Mouse (Mus musculus): ENCODE results near the gene Sp9. TPM values are rescaled to one million over a fixed set of nuclear protein-coding genes. Genes with fewer than 3 reads are reported as not detected.

Gene Sp9
- polyA plus RNA-seq, 1 experiment, result 0.07 TPM

GRCm38 (mm10) chr2:73266011-73266410 lies 5.7 kb upstream of the Sp9 start:
- TF ChIP-seq CTCF (IDR thresholded peaks at IDR 0.05; ENCODE audit: borderline replicate concordance, insufficient read depth, low read depth, low read length) (peak; percentile 22; the same call in 1 of the 2 replicates), POLR2A (IDR thresholded peaks at IDR 0.05; ENCODE audit: borderline replicate concordance, insufficient read depth, low read length) (no peak)
- WGBS, result 6% methylated on average over 5 of the region's 5 CpGs
- Histone ChIP-seq H3K27me3 (ENCODE audit: control insufficient read depth, insufficient read depth, low read length) (peaks cover 10% of the 10 kb centered on the region; the same call in 1 of the 2 replicates), H3K4me3 (replicated peaks; ENCODE audit: insufficient read depth, low read depth, low read length) (no peak overlapping the region), H3K4me1 (ENCODE audit: control insufficient read depth, insufficient read depth, low read length) (no peaks in the 10 kb centered on the region), H3K27ac (ENCODE audit: insufficient read depth, low read length) (no peak overlapping the region)
- no peak for DNase-seq

DNA sequence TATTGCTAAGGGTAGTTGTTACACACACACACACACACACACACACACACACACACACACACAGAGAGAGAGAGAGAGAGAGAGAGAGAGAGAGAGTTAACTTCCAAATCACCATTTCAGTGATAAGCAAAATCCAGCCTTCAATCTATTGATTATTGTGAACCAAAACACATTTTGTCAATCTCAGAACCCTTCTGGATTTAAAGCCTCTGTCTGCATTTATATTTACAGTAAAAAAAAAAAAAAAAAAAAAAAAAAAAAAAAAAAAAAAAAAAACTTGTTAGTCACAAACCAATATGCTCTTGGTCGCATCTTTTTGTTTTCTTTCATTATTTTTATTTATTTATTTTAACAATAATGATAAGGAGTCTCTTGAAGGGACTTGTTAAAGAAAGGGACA lies 5.1 kb upstream of the Sp9 start:
- TF ChIP-seq POLR2A (IDR thresholded peaks at IDR 0.05; ENCODE audit: borderline replicate concordance, insufficient read depth, low read length), result no peak
- TF ChIP-seq CTCF (IDR thresholded peaks at IDR 0.05; ENCODE audit: borderline replicate concordance, insufficient read depth, low read depth, low read length), result no peak
- 49% methylated on average over 1 of the region's 1 CpGs for WGBS
- H3K4me3 ChIP-seq (replicated peaks; ENCODE audit: insufficient read depth, low read depth, low read length), result no peak overlapping the region
- no peak overlapping the region for H3K27ac ChIP-seq (ENCODE audit: insufficient read depth, low read length)
- no peak for DNase-seq
- H3K27me3 ChIP-seq (ENCODE audit: control insufficient read depth, insufficient read depth, low read length), result peaks cover 10% of the 10 kb centered on the region; the same call in 1 of the 2 replicates
- H3K4me1 ChIP-seq (ENCODE audit: control insufficient read depth, insufficient read depth, low read length), result no peaks in the 10 kb centered on the region

- H3K27ac ChIP-seq (ENCODE audit: insufficient read depth, low read length), result no peak overlapping the region
- H3K4me3 ChIP-seq (replicated peaks; ENCODE audit: insufficient read depth, low read depth, low read length), result no peak overlapping the region
- H3K27me3 ChIP-seq (ENCODE audit: control insufficient read depth, insufficient read depth, low read length), result peaks cover 13% of the 10 kb centered on the region; the same call in 1 of the 2 replicates
- TF ChIP-seq CTCF (IDR thresholded peaks at IDR 0.05; ENCODE audit: borderline replicate concordance, insufficient read depth, low read depth, low read length) (no peak), POLR2A (IDR thresholded peaks at IDR 0.05; ENCODE audit: borderline replicate concordance, insufficient read depth, low read length) (no peak)
- DNase-seq, result no peak
- H3K4me1 ChIP-seq (ENCODE audit: control insufficient read depth, insufficient read depth, low read length), result no peaks in the 10 kb centered on the region
- WGBS, result 20% methylated on average over 3 of the region's 3 CpGs
Measured at GRCm38 (mm10) chr2:73267231-73267630, 4.5 kb upstream of the Sp9 start.

GRCm38 (mm10) chr2:73267818-73268217 lies 3.9 kb upstream of the Sp9 start:
- TF ChIP-seq CTCF (IDR thresholded peaks at IDR 0.05; ENCODE audit: borderline replicate concordance, insufficient read depth, low read depth, low read length), result no peak
- no peak for TF ChIP-seq POLR2A (IDR thresholded peaks at IDR 0.05; ENCODE audit: borderline replicate concordance, insufficient read depth, low read length)
- no peaks in the 10 kb centered on the region for H3K4me1 ChIP-seq (ENCODE audit: control insufficient read depth, insufficient read depth, low read length)
- whole genome bisulfite sequencing, result 11% methylated on average over 4 of the region's 4 CpGs
- DNase-seq, result no peak
- peaks cover 16% of the 10 kb centered on the region; the same call in 1 of the 2 replicates for H3K27me3 ChIP-seq (ENCODE audit: control insufficient read depth, insufficient read depth, low read length)
- no peak overlapping the region for H3K4me3 ChIP-seq (replicated peaks; ENCODE audit: insufficient read depth, low read depth, low read length)
- no peak overlapping the region for H3K27ac ChIP-seq (ENCODE audit: insufficient read depth, low read length)

DNA sequence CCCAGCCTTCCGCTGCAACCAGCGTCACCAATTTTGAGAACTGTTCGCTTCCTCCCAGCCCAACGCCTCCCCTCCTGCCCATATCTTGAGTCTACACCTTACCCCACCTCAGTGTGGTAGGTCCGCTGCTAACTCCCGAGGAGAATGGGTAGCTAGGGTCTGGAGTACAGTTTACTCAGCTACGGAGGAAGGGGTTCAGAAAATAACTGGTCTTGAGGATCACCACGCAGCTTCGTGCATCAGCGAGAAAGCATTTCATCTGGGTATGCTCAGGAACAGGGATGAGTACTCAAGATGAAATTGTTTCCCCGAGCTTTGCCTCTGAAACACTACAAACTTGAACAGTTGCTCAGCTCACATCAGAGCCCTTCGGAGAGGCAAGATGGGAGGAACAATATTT lies 3.4 kb upstream of the Sp9 start:
- no peak for DNase-seq
- H3K27me3 ChIP-seq (ENCODE audit: control insufficient read depth, insufficient read depth, low read length), result peaks cover 19% of the 10 kb centered on the region; the same call in 1 of the 2 replicates
- TF ChIP-seq POLR2A (IDR thresholded peaks at IDR 0.05; ENCODE audit: borderline replicate concordance, insufficient read depth, low read length) (no peak), CTCF (IDR thresholded peaks at IDR 0.05; ENCODE audit: borderline replicate concordance, insufficient read depth, low read depth, low read length) (no peak)
- H3K4me3 ChIP-seq (replicated peaks; ENCODE audit: insufficient read depth, low read depth, low read length), result no peak overlapping the region
- 8% methylated on average over 12 of the region's 12 CpGs for WGBS
- H3K27ac ChIP-seq (ENCODE audit: insufficient read depth, low read length), result no peak overlapping the region
- H3K4me1 ChIP-seq (ENCODE audit: control insufficient read depth, insufficient read depth, low read length), result no peaks in the 10 kb centered on the region

DNA sequence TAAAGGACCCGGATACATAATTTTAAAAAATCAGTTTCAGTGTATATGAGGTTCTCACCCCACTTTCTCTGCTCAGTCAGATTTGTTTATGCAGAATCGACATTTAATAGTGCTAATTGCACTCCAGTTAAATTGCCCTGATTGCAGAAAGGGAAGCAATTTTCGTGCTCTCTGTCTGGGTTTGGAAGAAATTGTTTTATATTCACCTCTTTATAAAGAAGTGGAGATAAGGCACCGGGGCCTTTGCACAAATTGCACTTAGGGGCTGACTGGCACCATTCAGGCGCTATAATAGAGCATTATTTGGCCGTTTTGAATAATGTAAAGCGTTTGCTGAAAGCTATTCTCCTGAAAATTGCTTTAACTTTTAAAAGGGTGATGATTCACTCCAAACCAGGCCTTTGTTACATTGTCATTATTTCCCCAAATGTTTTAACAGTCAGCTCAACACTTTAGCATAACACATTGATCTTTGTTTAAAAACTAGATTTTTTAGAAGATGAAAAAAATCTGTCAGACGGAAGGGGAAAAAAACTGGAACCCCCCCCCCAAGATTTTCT lies 2.8 kb upstream of the Sp9 start:
- no peak for TF ChIP-seq POLR2A (IDR thresholded peaks at IDR 0.05; ENCODE audit: borderline replicate concordance, insufficient read depth, low read length)
- TF ChIP-seq CTCF (IDR thresholded peaks at IDR 0.05; ENCODE audit: borderline replicate concordance, insufficient read depth, low read depth, low read length), result no peak
- Histone ChIP-seq H3K4me1 (ENCODE audit: control insufficient read depth, insufficient read depth, low read length) (no peaks in the 10 kb centered on the region), H3K27ac (ENCODE audit: insufficient read depth, low read length) (no peak overlapping the region), H3K27me3 (ENCODE audit: control insufficient read depth, insufficient read depth, low read length) (peaks cover 20% of the 10 kb centered on the region; the same call in 1 of the 2 replicates), H3K4me3 (replicated peaks; ENCODE audit: insufficient read depth, low read depth, low read length) (no peak overlapping the region)
- no peak for DNase-seq
- 9% methylated on average over 8 of the region's 8 CpGs for WGBS

DNA sequence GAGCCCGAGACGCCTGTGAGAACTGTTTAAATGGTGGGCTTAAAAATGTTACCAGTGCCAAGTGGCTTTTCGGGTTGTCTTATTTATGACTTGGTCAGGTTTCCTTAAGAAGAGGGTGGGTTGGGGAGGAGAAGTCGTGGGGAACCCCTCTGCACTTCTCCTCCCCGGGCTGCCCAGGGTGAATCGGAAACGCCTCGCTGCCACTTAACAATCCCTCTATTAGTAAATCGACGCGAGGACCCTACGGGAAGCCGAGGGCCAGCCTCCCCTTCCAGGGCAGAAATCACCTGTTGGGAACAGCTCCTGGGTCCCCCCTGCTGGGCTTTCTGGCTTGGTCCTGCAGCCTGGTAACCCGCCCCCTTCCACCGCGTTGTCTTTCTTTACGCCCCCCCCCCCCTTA lies 2.1 kb upstream of the Sp9 start:
- TF ChIP-seq POLR2A (IDR thresholded peaks at IDR 0.05; ENCODE audit: borderline replicate concordance, insufficient read depth, low read length), result no peak
- TF ChIP-seq CTCF (IDR thresholded peaks at IDR 0.05; ENCODE audit: borderline replicate concordance, insufficient read depth, low read depth, low read length), result no peak
- H3K27me3 ChIP-seq (ENCODE audit: control insufficient read depth, insufficient read depth, low read length), result peaks cover 25% of the 10 kb centered on the region; the same call in 1 of the 2 replicates
- no peak for DNase-seq
- H3K27ac ChIP-seq (ENCODE audit: insufficient read depth, low read length), result no peak overlapping the region
- WGBS, result 3% methylated on average over 17 of the region's 17 CpGs
- H3K4me3 ChIP-seq (replicated peaks; ENCODE audit: insufficient read depth, low read depth, low read length), result no peak overlapping the region
- H3K4me1 ChIP-seq (ENCODE audit: control insufficient read depth, insufficient read depth, low read length), result no peaks in the 10 kb centered on the region

DNA sequence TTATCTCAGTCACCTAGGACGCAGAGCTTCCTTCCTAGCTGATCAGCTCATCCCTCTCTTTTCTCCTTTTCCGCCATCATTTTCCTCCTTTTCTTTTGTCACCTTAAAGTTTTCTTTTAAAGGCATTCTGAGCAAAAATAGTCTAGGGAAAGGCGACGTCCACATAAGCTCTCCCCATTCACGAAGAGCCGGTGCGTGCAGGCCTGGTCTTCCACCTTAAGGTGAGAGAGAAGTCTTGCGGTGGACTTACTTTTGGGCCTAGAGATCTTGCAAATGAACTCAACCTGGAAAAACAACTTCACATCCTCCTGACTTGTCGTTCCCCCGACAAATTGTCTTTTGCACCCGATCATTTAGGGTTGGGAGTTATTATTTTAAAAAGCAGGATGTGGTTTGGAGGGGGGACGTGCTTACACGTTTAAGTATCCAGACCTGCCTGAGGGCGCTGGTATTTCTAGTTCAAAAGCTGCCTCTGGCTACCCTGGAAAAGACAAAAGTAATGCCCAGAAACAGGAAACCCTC lies 1.6 kb upstream of the Sp9 start:
- peaks cover 25% of the 10 kb centered on the region; the same call in 1 of the 2 replicates for H3K27me3 ChIP-seq (ENCODE audit: control insufficient read depth, insufficient read depth, low read length)
- no peak for DNase-seq
- no peaks in the 10 kb centered on the region for H3K4me1 ChIP-seq (ENCODE audit: control insufficient read depth, insufficient read depth, low read length)
- WGBS, result 10% methylated on average over 14 of the region's 14 CpGs
- H3K4me3 ChIP-seq (replicated peaks; ENCODE audit: insufficient read depth, low read depth, low read length), result no peak overlapping the region
- TF ChIP-seq POLR2A (IDR thresholded peaks at IDR 0.05; ENCODE audit: borderline replicate concordance, insufficient read depth, low read length) (no peak), CTCF (IDR thresholded peaks at IDR 0.05; ENCODE audit: borderline replicate concordance, insufficient read depth, low read depth, low read length) (no peak)
- no peak overlapping the region for H3K27ac ChIP-seq (ENCODE audit: insufficient read depth, low read length)
